Mouse (Mus musculus) cerebellum, adult 2 months (tissue): ENCODE results near the gene Csf1.

Experiments used
- CTCF ChIP-seq: fragments of 200-500 bp; IDR thresholded peaks from 2 replicates; pipeline ENCODE4 v1.5.1; 2011; ENCODE audit warnings: low read depth, mild to moderate bottlenecking, control low read depth, low read length, moderate library complexity, borderline replicate concordance; ENCODE audit not compliant: insufficient read depth
- POLR2A ChIP-seq: fragments of 200-500 bp; IDR thresholded peaks from 2 replicates; pipeline ENCODE4 v1.6.1; 2011; ENCODE audit warnings: low read length, control low read depth, borderline replicate concordance; ENCODE audit not compliant: insufficient read depth

DNA sequence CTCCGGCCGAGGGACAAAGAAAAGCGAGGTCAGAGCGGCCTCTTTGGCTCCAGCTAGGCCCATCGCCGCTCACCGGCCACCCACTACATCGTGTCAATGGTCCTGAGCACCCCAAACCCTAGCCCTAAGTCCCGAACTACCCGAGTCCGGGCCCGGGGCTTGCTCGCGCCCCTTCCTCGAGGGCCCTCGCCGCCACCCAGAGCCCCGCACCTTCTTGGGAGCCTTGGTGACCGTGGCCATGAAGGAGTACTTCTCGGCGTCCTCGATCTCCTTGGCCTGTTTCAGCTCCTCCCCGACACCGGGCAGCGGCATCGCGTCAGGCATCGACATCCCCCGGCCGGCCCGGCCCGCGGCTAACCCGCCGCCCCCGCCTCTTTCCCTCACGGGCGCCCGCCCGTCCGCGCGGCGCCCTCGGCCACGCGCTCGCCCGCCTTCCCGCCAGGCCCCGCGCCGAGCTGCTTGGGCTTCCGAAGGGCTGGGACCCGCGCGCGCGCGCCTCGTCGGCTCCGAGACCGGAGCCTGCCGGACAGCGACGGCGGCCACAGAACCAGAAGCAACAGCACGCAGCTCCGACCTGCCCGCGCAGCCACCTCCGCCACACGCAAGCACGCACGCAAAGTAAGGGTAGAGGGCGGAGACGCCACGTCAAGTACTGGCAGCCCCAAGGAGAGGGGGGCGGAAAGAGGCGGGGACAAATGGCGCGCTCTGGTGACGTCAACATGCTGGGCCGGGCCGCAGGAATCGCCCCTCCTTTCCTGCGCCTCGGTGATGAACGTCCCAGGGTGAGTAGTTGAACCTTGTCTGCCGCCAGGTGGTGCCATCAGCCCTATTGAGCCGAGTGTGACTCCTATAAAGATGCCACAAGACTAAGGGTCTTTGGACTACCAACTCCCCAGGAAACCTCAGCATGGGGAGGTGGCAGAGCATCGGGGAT, 64.1 kb downstream of the Csf1 start, which contains the start of gene Ahcyl1:
- peak; percentile 98 for TF ChIP-seq CTCF
- peak; percentile 81 for TF ChIP-seq POLR2A
